ENCODE assay signal across 28 mouse cellular contexts in the genomic region with DNA sequence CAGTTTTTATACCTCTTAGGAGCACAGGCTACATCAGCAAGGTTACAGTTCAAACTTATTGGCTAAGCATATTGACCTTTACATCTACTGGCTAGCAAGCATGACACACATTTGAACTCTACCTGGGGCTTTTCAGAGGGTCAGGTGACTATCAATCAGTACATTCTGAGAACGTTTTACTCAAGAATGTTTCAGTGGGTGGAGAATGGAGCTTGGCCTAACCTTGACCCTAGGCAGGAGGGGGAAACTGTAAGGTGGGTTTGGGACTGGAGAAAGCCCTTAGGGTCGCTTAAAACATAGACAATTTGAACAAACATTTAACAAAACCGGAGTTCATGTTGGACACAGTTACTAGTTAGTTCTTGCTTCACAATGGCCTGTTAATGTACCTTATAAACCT.
"Had no signal": no experiment of that assay in that cellular context is flagged by ENCODE, and none has a peak within 500 bp of the region (broad histone marks: within the 10 kb centered on the region; RNA-seq: fewer than 3 reads in every experiment).

No protein-coding gene starts in this region.

- H3K27me3 ChIP-seq: limb, embryonic 12.5 days; limb, embryonic 13.5 days; limb, embryonic 15.5 days; liver, embryonic 12.5 days; liver, embryonic 13.5 days; liver, embryonic 15.5 days; lung, embryonic 15.5 days; megakaryocyte, embryonic 14.5 days; midbrain, embryonic 12.5 days; midbrain, embryonic 13.5 days; midbrain, embryonic 15.5 days; neural tube, embryonic 12.5 days had no signal

- H3K4me3 ChIP-seq: limb, embryonic 10.5 days; limb, embryonic 12.5 days; limb, embryonic 13.5 days; limb, embryonic 15.5 days; liver, embryonic 12.5 days; liver, embryonic 13.5 days; liver, embryonic 15.5 days; lung, embryonic 15.5 days; megakaryocyte, embryonic 14.5 days; midbrain, embryonic 10.5 days; midbrain, embryonic 12.5 days; midbrain, embryonic 13.5 days; midbrain, embryonic 15.5 days; myocyte; neural tube, embryonic 12.5 days had no signal

- H3K9me3 ChIP-seq: limb, embryonic 10.5 days; limb, embryonic 12.5 days; limb, embryonic 13.5 days; limb, embryonic 15.5 days; liver, embryonic 12.5 days; liver, embryonic 13.5 days; liver, embryonic 15.5 days; lung, embryonic 15.5 days; megakaryocyte, embryonic 14.5 days; midbrain, embryonic 10.5 days; midbrain, embryonic 12.5 days; midbrain, embryonic 13.5 days; midbrain, embryonic 15.5 days; neural tube, embryonic 12.5 days had no signal

- H3K4me1 ChIP-seq: limb, embryonic 10.5 days; limb, embryonic 12.5 days; limb, embryonic 13.5 days; limb, embryonic 15.5 days; liver, embryonic 12.5 days; liver, embryonic 13.5 days; liver, embryonic 15.5 days; lung, embryonic 15.5 days; megakaryocyte, embryonic 14.5 days; midbrain, embryonic 10.5 days; midbrain, embryonic 12.5 days; midbrain, embryonic 13.5 days; midbrain, embryonic 15.5 days; neural tube, embryonic 12.5 days had no signal

- H3K27ac ChIP-seq: limb, embryonic 10.5 days; limb, embryonic 12.5 days; limb, embryonic 13.5 days; limb, embryonic 15.5 days; liver, embryonic 12.5 days; liver, embryonic 13.5 days; liver, embryonic 14.5 days; liver, embryonic 15.5 days; lung, embryonic 15.5 days; macrophage; midbrain, embryonic 10.5 days; midbrain, embryonic 12.5 days; midbrain, embryonic 13.5 days; midbrain, embryonic 15.5 days; neural tube, embryonic 12.5 days had no signal

- DNase-seq: left cerebral cortex, postnatal 4 days; liver; liver, embryonic 13.5 days; liver, postnatal 0 days; lung, adult 18-20 months; lung, adult 2 months; lung, embryonic 14.5 days; lung, postnatal 10 days; lung, postnatal 14 days; lung, postnatal 36 days; lung, postnatal 4 days; midbrain, embryonic 14.5 days had no signal

- H3K36me3 ChIP-seq: limb, embryonic 10.5 days; limb, embryonic 12.5 days; limb, embryonic 13.5 days; limb, embryonic 15.5 days; liver, embryonic 12.5 days; liver, embryonic 13.5 days; liver, embryonic 15.5 days; lung, embryonic 15.5 days; midbrain, embryonic 10.5 days; midbrain, embryonic 12.5 days; midbrain, embryonic 13.5 days; midbrain, embryonic 15.5 days; neural tube, embryonic 12.5 days had no signal
